Mouse (Mus musculus) spleen, postnatal 10 days (tissue): ENCODE data around the gene Rasa1.

ENCODE experiments used
- DNase-seq, 2 experiments: peaks; one replicate each; pipeline ENCODE4 v3.0.0; 2021 to 2022; ENCODE audit warnings: low spot score in 2 of 2

Rasa1 gene

GRCm38 (mm10) chr13:85288843-85289713 is at the start of gene Rasa1:
Rasa1 (minus strand) TSS chr13:85289130.
- peak; percentile 87 to 92 for DNase-seq

- DNase-seq: no peak
These were observed 22.6 kb upstream of the Rasa1 start for GRCm38 (mm10) chr13:85311547-85311946.

- no peak for DNase-seq
These were observed 22.0 kb upstream of the Rasa1 start for GRCm38 (mm10) chr13:85310968-85311367.

GRCm38 (mm10) chr13:85310483-85310882 is 21.6 kb upstream of the Rasa1 start:
- no peak for DNase-seq

DNA sequence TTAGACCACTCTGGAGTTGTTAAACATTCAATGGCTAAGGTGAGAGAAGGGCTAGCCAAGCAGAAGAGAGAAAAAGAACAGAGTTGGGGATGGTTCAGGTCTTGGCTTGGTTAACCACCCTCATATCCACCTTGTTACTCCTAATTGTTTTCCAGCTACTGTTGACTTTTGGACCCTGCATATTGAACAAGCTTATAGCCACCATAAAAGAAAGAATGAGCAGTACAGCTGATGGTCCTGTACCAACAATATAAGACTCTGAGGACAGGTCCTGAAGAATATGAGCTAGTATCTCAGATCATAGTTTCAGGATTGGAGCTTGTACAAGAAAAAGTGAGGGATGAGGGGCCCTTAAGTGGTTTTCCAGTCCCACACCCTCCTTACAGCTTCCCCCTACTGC is 17.1 kb upstream of the Rasa1 start:
- no peak for DNase-seq

- no peak for DNase-seq
These were observed 1.7 kb upstream of the Rasa1 start for GRCm38 (mm10) chr13:85290651-85291050.

DNA sequence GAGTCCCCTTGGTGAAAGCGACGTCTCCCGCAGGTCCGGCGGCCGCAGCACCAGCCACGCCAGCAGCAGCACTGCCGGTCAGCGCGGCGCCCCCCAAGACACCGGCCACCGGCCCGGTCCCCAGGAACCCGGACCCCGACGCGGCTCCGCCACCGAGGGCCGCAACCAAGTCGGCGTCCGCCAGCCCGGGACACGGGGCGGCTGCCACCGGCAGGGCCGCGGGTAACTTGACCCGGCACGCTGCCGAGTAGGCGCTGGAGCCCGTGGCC is 422 bp downstream of the Rasa1 start:
- no peak for DNase-seq

DNA sequence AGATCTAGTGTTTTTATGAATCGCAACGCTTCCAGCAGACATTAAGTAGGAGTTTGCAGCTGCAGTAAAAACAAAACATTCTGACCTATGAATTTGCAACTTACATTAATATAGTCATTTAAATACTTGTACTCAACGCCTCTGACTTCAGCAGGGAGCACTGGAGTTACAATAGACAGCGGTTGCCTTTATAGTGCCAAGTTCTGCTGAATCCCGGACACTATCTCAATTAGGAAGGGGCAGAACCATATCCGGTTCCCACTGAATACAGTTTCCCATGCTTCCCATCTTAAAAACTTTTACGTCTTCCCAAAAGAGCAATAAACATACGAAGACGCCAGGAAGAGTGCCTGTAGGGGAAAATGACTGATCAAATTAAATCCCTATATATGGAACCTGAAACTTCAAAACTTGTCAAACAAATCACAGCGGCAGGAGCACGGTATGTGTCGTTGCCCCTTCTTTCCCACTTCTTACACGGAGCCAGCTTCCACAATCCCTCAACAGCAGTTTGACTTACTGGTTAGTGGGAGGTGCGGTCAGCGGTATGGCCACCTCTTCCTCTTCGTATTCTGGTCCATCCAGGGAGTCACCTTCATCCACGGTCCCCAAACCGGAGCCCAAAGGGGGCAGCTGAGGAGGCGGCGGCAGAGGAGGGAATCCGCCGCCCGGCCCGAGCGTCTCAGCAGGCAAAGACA is 905 bp downstream of the Rasa1 start:
- no peak for DNase-seq

DNA sequence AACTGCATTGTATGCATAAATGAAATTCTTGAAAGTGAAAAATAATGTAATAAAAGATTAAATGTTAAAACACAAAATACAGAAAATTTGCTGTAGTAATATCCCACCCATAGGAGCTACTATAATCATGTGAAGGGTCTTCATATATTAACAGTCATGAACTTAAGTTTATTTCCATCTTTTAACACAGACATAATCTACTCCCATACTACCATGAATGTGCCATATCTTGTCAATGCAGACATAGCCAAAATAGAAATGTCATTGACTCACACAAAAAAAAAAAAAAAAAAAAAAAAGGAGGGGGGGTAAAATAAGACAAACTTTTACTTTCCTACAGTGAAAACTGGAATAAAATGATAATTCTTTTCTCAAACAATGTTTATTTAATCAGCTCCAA is 6.3 kb downstream of the Rasa1 start:
- no peak for DNase-seq

DNA sequence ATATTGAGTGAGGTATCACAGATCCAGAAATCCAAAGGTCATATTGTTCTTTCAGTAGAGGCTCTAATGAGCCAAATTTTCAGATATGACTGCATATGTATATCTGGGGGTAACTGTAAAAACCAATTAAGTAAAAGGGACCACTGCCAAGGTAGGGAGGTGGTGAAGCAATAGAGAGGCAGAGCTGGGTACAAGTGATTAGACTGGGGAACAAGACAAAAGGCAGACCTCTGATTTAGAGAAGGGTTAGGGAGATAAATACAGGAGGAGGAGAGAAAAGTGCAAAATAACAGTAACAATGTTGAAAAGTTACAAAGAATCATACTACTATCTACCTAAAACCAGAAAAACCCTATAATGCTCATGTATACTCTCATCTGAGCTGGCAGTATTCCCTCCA is 10.0 kb downstream of the Rasa1 start:
- no peak for DNase-seq

GRCm38 (mm10) chr13:85274572-85274971 is 14.4 kb downstream of the Rasa1 start:
- DNase-seq: no peak

DNA sequence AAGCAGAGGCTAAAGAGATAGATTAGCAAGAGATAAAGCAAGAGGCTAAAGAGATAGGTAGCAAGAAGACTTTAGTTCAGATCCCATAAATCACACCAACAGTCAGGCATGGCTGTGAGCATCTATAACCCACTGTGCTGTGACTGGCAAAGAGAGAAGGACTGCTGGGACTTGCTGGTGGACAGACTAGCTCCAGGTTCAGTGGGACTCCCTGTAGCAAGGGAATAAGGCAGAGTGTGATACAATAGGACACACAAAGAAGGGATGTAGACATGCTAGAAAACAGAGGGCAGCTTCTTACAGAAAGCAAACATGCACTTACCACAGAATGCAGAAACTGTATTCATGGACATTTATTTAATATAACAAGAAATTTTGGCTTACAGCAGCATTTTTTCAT is 15.1 kb downstream of the Rasa1 start:
- no peak for DNase-seq

GRCm38 (mm10) chr13:85238760-85239159 is 50.2 kb downstream of the Rasa1 start:
- no peak for DNase-seq

DNA sequence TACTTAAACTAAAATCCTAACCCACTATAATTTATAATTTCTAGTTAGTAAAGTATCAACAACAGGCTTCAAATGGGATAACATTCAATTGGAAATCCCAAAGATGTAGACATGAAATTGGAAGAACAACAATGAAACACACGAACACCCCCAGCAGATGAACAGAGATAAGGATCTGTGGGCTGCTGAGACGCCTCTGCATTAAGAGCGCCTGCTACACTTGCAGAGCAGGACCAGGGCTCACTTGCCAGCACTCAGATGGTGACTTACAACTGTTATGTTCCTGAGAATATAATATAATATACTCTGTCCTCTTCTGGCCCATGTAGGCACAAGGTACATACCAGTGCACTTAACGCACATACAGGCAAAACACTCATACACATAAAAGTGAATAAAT is 70.3 kb downstream of the Rasa1 start:
- no peak for DNase-seq

GRCm38 (mm10) chr13:85210353-85210752 is 78.6 kb downstream of the Rasa1 start:
- no peak for DNase-seq

GRCm38 (mm10) chr13:85208656-85209055 is 80.3 kb downstream of the Rasa1 start:
- no peak for DNase-seq

DNA sequence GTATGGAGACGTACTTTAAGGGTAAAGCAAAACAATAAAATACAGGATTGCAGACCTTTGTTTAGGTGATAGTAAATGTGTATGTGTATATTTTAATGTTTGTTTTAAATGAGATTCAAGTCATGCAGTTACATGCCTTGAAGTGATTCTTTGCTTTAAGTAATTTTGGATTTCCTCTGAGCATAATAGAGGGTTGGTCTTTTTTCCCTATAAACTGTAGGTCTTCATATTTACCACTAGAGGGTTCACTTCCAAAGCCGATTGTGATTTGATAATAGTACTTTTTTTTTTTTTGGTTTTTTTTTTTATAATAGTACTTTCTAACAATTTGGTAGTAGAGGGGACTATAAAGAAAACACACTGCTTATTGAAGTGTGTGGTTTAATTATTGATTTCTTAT is 81.4 kb downstream of the Rasa1 start:
- DNase-seq: no peak

DNA sequence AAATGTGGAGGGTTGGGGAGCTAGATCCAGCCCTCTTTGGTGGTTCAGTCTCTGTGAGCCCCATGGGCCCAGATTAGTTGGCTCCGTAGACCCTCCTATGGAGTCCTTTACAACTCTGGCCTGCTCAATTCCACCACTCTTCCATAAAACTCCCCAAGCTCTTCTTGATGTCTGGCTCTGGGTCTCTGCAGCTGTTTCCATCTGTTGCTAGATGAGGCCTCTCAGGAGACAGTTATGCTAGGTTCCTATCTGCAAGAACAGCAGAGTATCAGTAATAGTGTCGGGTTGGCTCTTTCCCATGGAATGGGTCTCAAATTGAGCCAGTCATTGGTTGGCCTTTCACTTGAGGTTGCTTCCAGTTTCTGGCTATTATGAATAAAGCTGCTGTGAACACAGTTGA is 97.7 kb downstream of the Rasa1 start:
- no peak for DNase-seq

DNA sequence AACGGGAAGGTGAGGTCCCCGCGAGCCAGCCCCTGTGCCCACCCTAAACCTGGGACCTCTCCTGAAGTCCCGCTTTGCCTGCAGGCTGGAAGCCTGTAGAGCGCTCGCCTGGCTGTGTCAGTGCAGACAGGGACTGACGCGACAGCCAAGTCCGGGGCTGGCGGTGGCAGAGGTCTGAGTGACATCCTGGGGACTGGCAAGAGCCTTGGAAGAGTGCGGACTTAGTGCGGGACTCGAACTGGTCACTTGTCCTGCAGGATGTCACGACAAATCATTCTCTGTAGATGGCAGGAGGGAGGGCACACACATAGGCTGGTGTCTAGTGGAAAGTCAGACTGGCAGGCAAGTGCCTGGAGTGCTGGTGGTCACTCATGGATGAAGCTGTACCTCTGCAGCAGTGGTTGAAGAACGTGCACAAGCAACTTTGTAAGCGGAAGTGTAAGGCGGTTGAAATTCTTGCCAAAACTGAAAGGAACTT is 99.2 kb downstream of the Rasa1 start:
- DNase-seq: no peak

GRCm38 (mm10) chr13:85188903-85189643 is 99.9 kb downstream of the Rasa1 start, which contains the start of gene Ccnh:
Ccnh (plus strand) TSS chr13:85189408.
- DNase-seq: peak; percentile 83 to 93
